Mouse (Mus musculus): ENCODE results near the gene Olfr68. TPM values are rescaled to one million over a fixed set of nuclear protein-coding genes. Genes with fewer than 3 reads are reported as not detected.
"Not testable (repeated sequence)": the region's sequence is repeated elsewhere in the genome, so short reads cannot be mapped to it uniquely, and the experiment has no call there.

The Olfr68 gene
- total RNA-seq, 2 experiments from 2014 or later, result 0.83 to 2.9 TPM

- ATAC-seq (replicated peaks; ENCODE audit: low FRiP score, poor library complexity, severe bottlenecking), result peak; percentile 65
Measured at GRCm38 (mm10) chr7:103777652-103778051, 1.8 kb downstream of the Olfr68 start.

GRCm38 (mm10) chr7:103771494-103771893 is 8.0 kb downstream of the Olfr68 start, which contains the start of gene Olfr69:
Gene Olfr69, minus strand, starts transcription at chr7:103771594.
- ATAC-seq (replicated peaks; ENCODE audit: low FRiP score, poor library complexity, severe bottlenecking), result no peak

- ATAC-seq (replicated peaks; ENCODE audit: low FRiP score, poor library complexity, severe bottlenecking), result peak; percentile 61; the same call in 1 of the 2 replicates
Measured at GRCm38 (mm10) chr7:103767687-103768086, 11.8 kb downstream of the Olfr68 start.

GRCm38 (mm10) chr7:103762212-103762611 is 17.3 kb downstream of the Olfr68 start:
- ATAC-seq (replicated peaks; ENCODE audit: low FRiP score, poor library complexity, severe bottlenecking), result not testable (repeated sequence)

GRCm38 (mm10) chr7:103757233-103757632 is 22.3 kb downstream of the Olfr68 start, which contains the start of gene Olfr630:
Gene Olfr630, minus strand, starts transcription at chr7:103757333.
- ATAC-seq (replicated peaks; ENCODE audit: low FRiP score, poor library complexity, severe bottlenecking), result no peak

- ATAC-seq (replicated peaks; ENCODE audit: low FRiP score, poor library complexity, severe bottlenecking), result no peak
Measured at GRCm38 (mm10) chr7:103744843-103745242, 34.7 kb downstream of the Olfr68 start, which contains the start of gene Olfr629. Gene Olfr629, minus strand, starts transcription at chr7:103744943.

- ATAC-seq (replicated peaks; ENCODE audit: low FRiP score, poor library complexity, severe bottlenecking), result no peak
Measured at GRCm38 (mm10) chr7:103730074-103730473, 49.4 kb downstream of the Olfr68 start, which contains the start of gene Olfr628. Gene Olfr628, plus strand, starts transcription at chr7:103730374.

Other genes with a start within 250 kb of the Olfr68 start
Only the 30 nearest of the 33 such genes appear.
- gene Olfr613, start 231.6 kb downstream of the Olfr68 start, total RNA-seq (2015; ENCODE audit: low replicate concordance), result not detected in 2 replicates
- not detected in 2 replicates for gene Olfr613, start 231.6 kb downstream of the Olfr68 start, total RNA-seq (2017; ENCODE audit: low replicate concordance)
- gene Olfr615, start 223.6 kb downstream of the Olfr68 start, total RNA-seq (2015; ENCODE audit: low replicate concordance), result not detected in 2 replicates
- gene Olfr615, start 223.6 kb downstream of the Olfr68 start, total RNA-seq (2017; ENCODE audit: low replicate concordance), result not detected in 2 replicates
- not detected in 2 replicates for gene Olfr616, start 210.6 kb downstream of the Olfr68 start, total RNA-seq (2015; ENCODE audit: low replicate concordance)
- gene Olfr616, start 210.6 kb downstream of the Olfr68 start, total RNA-seq (2017; ENCODE audit: low replicate concordance), result not detected in 2 replicates
- not detected in 2 replicates for gene Olfr617, start 206.6 kb downstream of the Olfr68 start, total RNA-seq (2015; ENCODE audit: low replicate concordance)
- gene Olfr617, start 206.6 kb downstream of the Olfr68 start, total RNA-seq (2017; ENCODE audit: low replicate concordance), result not detected in 2 replicates
- gene Olfr618, start 189.6 kb downstream of the Olfr68 start, total RNA-seq (2015; ENCODE audit: low replicate concordance), result not detected in 2 replicates
- gene Olfr618, start 189.6 kb downstream of the Olfr68 start, total RNA-seq (2017; ENCODE audit: low replicate concordance), result not detected in 2 replicates
- not detected in 2 replicates for gene Olfr619, start 179.1 kb downstream of the Olfr68 start, total RNA-seq (2015; ENCODE audit: low replicate concordance)
- not detected in 2 replicates for gene Olfr619, start 179.1 kb downstream of the Olfr68 start, total RNA-seq (2017; ENCODE audit: low replicate concordance)
- not detected in 2 replicates for gene Olfr620, start 167.2 kb downstream of the Olfr68 start, total RNA-seq (2015; ENCODE audit: low replicate concordance)
- not detected in 2 replicates for gene Olfr620, start 167.2 kb downstream of the Olfr68 start, total RNA-seq (2017; ENCODE audit: low replicate concordance)
- not detected in 2 replicates for gene Olfr622, start 137.0 kb downstream of the Olfr68 start, total RNA-seq (2015; ENCODE audit: low replicate concordance)
- gene Olfr622, start 137.0 kb downstream of the Olfr68 start, total RNA-seq (2017; ENCODE audit: low replicate concordance), result not detected in 2 replicates
- gene Olfr623, start 116.0 kb downstream of the Olfr68 start, total RNA-seq (2015; ENCODE audit: low replicate concordance), result not detected in 2 replicates
- not detected in 2 replicates for gene Olfr623, start 116.0 kb downstream of the Olfr68 start, total RNA-seq (2017; ENCODE audit: low replicate concordance)
- gene Olfr624, start 108.5 kb downstream of the Olfr68 start, total RNA-seq (2015; ENCODE audit: low replicate concordance), result not detected in 2 replicates
- gene Olfr624, start 108.5 kb downstream of the Olfr68 start, total RNA-seq (2017; ENCODE audit: low replicate concordance), result under 0.01 and 0.13 TPM in 2 replicates
- gene Olfr625-ps1, start 97.0 kb downstream of the Olfr68 start, total RNA-seq (2015; ENCODE audit: low replicate concordance), result not detected in 2 replicates
- not detected in 2 replicates for gene Olfr625-ps1, start 97.0 kb downstream of the Olfr68 start, total RNA-seq (2017; ENCODE audit: low replicate concordance)
- gene Olfr243, start 65.0 kb downstream of the Olfr68 start, total RNA-seq (2015; ENCODE audit: low replicate concordance), result not detected in 2 replicates
- gene Olfr243, start 65.0 kb downstream of the Olfr68 start, total RNA-seq (2017; ENCODE audit: low replicate concordance), result not detected in 2 replicates
- gene Olfr628, start 49.3 kb downstream of the Olfr68 start, total RNA-seq (2015; ENCODE audit: low replicate concordance), result not detected in 2 replicates
- not detected in 2 replicates for gene Olfr628, start 49.3 kb downstream of the Olfr68 start, total RNA-seq (2017; ENCODE audit: low replicate concordance)
- gene Olfr629, start 34.8 kb downstream of the Olfr68 start, total RNA-seq (2015; ENCODE audit: low replicate concordance), result not detected in 2 replicates
- not detected in 2 replicates for gene Olfr629, start 34.8 kb downstream of the Olfr68 start, total RNA-seq (2017; ENCODE audit: low replicate concordance)
- gene Olfr630, start 22.4 kb downstream of the Olfr68 start, total RNA-seq (2015; ENCODE audit: low replicate concordance), result not detected in 2 replicates
- not detected in 2 replicates for gene Olfr630, start 22.4 kb downstream of the Olfr68 start, total RNA-seq (2017; ENCODE audit: low replicate concordance)
- 0.84 and 2.5 TPM in 2 replicates for gene Olfr69, start 8.1 kb downstream of the Olfr68 start, total RNA-seq (2015; ENCODE audit: low replicate concordance)
- 1.7 TPM in 1 of 2 replicates, not detected in the other for gene Olfr69, start 8.1 kb downstream of the Olfr68 start, total RNA-seq (2017; ENCODE audit: low replicate concordance)
- 0.84 TPM in 1 of 2 replicates, not detected in the other for gene Olfr67, start 12.1 kb upstream of the Olfr68 start, total RNA-seq (2015; ENCODE audit: low replicate concordance)
- 1.5 and 3.3 TPM in 2 replicates for gene Olfr67, start 12.1 kb upstream of the Olfr68 start, total RNA-seq (2017; ENCODE audit: low replicate concordance)
- gene Hbb-bt, start 34.3 kb upstream of the Olfr68 start, total RNA-seq (2015; ENCODE audit: low replicate concordance), result 26,042 and 29,427 TPM in 2 replicates
- 7,139 and 8,294 TPM in 2 replicates for gene Hbb-bt, start 34.3 kb upstream of the Olfr68 start, total RNA-seq (2017; ENCODE audit: low replicate concordance)
- 118,402 and 120,100 TPM in 2 replicates for gene Hbb-bs, start 48.4 kb upstream of the Olfr68 start, total RNA-seq (2015; ENCODE audit: low replicate concordance)
- 41,622 and 62,915 TPM in 2 replicates for gene Hbb-bs, start 48.4 kb upstream of the Olfr68 start, total RNA-seq (2017; ENCODE audit: low replicate concordance)
- not detected in 2 replicates for gene Hbb-bh2, start 60.8 kb upstream of the Olfr68 start, total RNA-seq (2015; ENCODE audit: low replicate concordance)
- not detected in 2 replicates for gene Hbb-bh2, start 60.8 kb upstream of the Olfr68 start, total RNA-seq (2017; ENCODE audit: low replicate concordance)
- gene Hbb-bh1, start 63.5 kb upstream of the Olfr68 start, total RNA-seq (2015; ENCODE audit: low replicate concordance), result not detected in 2 replicates
- not detected in 2 replicates for gene Hbb-bh1, start 63.5 kb upstream of the Olfr68 start, total RNA-seq (2017; ENCODE audit: low replicate concordance)
- gene Hbb-y, start 73.5 kb upstream of the Olfr68 start, total RNA-seq (2015; ENCODE audit: low replicate concordance), result not detected in 2 replicates
- not detected in 2 replicates for gene Hbb-y, start 73.5 kb upstream of the Olfr68 start, total RNA-seq (2017; ENCODE audit: low replicate concordance)
- not detected in 2 replicates for gene Olfr66, start 106.6 kb upstream of the Olfr68 start, total RNA-seq (2015; ENCODE audit: low replicate concordance)
- not detected in 2 replicates for gene Olfr66, start 106.6 kb upstream of the Olfr68 start, total RNA-seq (2017; ENCODE audit: low replicate concordance)
- gene Olfr64, start 114.8 kb upstream of the Olfr68 start, total RNA-seq (2015; ENCODE audit: low replicate concordance), result not detected in 2 replicates
- not detected in 2 replicates for gene Olfr64, start 114.8 kb upstream of the Olfr68 start, total RNA-seq (2017; ENCODE audit: low replicate concordance)
- not detected in 2 replicates for gene Olfr65, start 123.8 kb upstream of the Olfr68 start, total RNA-seq (2015; ENCODE audit: low replicate concordance)
- gene Olfr65, start 123.8 kb upstream of the Olfr68 start, total RNA-seq (2017; ENCODE audit: low replicate concordance), result not detected in 2 replicates
- not detected in 2 replicates for gene Olfr631, start 149.1 kb upstream of the Olfr68 start, total RNA-seq (2015; ENCODE audit: low replicate concordance)
- not detected in 2 replicates for gene Olfr631, start 149.1 kb upstream of the Olfr68 start, total RNA-seq (2017; ENCODE audit: low replicate concordance)
- gene Olfr632, start 154.6 kb upstream of the Olfr68 start, total RNA-seq (2015; ENCODE audit: low replicate concordance), result not detected in 2 replicates
- gene Olfr632, start 154.6 kb upstream of the Olfr68 start, total RNA-seq (2017; ENCODE audit: low replicate concordance), result not detected in 2 replicates
- not detected in 2 replicates for gene Olfr633, start 164.7 kb upstream of the Olfr68 start, total RNA-seq (2015; ENCODE audit: low replicate concordance)
- gene Olfr633, start 164.7 kb upstream of the Olfr68 start, total RNA-seq (2017; ENCODE audit: low replicate concordance), result 0.15 TPM in 1 of 2 replicates, not detected in the other
- not detected in 2 replicates for gene Olfr635, start 191.5 kb upstream of the Olfr68 start, total RNA-seq (2015; ENCODE audit: low replicate concordance)
- gene Olfr635, start 191.5 kb upstream of the Olfr68 start, total RNA-seq (2017; ENCODE audit: low replicate concordance), result not detected in 2 replicates
- gene Olfr638, start 219.0 kb upstream of the Olfr68 start, total RNA-seq (2015; ENCODE audit: low replicate concordance), result not detected in 2 replicates
- gene Olfr638, start 219.0 kb upstream of the Olfr68 start, total RNA-seq (2017; ENCODE audit: low replicate concordance), result not detected in 2 replicates

Data from erythroid progenitor cell, adult 5-6 weeks (primary cell).